Mouse (Mus musculus) ES-E14 (cell line): ENCODE measurements at regions not wholly inside any gene's neighbourhood (a gene's known extent, or its start where the extent isn't known, plus 50 kb on each side); places are given as distances from the start of the nearest gene placed in this dataset.

Source experiments
- MAFK ChIP-seq: IDR thresholded peaks from 2 replicates; pipeline ENCODE4 v1.6.1; 2014; ENCODE audit warnings: mild to moderate bottlenecking, low read depth, low read length, inconsistent platforms; ENCODE audit not compliant: insufficient read depth
- ZC3H11A ChIP-seq: IDR thresholded peaks from 2 replicates; pipeline ENCODE4 v1.6.1; 2012; ENCODE audit warnings: low read depth, mild to moderate bottlenecking, inconsistent platforms, low read length, borderline replicate concordance
- ZNF384 ChIP-seq: IDR thresholded peaks from 2 replicates; pipeline ENCODE4 v1.6.1; 2012; ENCODE audit warnings: low read depth, low read length, inconsistent platforms

DNA sequence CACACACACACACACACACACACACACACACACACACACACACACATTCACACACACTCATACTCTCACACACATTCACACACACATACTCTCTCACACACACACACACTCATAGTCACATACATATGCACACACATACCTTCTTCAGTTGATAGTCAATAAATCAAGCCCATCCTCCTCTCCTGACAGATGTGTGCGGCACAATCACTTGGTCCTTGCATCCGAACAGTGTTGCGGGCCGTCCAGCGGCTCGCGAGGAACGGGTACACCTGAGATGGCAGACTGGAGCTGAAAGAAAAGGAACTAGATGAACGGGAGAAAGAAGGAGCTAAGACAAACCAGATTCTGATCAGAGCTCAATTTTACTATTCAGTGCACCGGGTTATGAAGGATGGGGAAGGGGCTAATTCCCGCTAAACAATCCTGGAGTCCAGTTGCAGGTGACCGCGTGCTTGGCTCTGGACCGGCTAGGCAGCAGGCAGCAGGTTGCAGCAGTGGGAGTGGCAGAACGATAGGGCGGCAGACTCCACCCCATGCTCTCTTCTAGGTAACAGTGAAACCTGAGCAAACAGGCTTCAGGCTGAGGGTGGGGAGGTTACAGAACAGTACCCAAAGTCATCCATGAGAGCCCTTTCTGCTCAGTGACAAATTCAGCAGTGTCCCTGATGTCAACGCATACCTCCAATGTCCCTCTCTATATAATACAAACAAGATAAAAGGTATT, 247.8 kb downstream of the Csl start:
- TF ChIP-seq ZNF384 = no peak
- TF ChIP-seq MAFK = no peak
- TF ChIP-seq ZC3H11A = no peak
